Mouse (Mus musculus): ENCODE measurements around the gene Ddc. TPM values are rescaled to one million over a fixed set of nuclear protein-coding genes. Genes with fewer than 3 reads are reported as not detected.

Ddc gene
- total RNA-seq, 2 experiments from 2014 or later: not detected

DNA sequence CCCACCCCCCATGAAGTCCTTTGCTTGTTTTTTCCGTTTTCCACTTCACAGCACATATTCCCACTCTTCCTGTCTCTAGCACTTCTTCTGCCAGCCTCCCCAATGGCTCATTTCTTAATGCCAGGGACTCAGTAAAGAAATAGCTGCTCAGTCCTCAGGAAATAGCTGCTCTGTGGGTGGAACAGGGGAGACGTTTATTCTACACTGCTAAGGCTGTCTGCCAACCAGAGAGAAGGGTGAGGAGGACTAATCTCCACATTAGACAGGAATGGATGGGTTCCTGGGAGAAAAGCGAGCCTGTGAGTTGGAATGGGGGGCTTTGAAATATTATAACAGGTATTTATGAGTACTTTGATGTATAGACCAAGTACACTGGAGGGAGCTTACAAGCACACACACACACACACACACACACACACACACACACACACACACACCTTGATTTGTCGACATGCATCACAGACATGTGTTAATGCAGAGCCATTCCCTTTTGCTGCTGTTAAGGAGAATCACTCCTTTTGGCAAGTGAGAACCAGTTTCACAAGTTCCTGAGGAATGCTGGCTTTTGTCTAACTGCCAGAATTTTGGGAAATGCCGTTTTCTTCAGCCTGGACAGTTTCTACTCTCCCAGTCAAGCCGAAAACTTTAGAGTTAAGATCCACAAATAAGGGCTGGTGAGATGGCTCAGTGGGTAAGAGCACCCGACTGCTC is 9.9 kb upstream of the Ddc start:
- no peak for ATAC-seq (replicated peaks; ENCODE audit: low FRiP score, poor library complexity, severe bottlenecking)

DNA sequence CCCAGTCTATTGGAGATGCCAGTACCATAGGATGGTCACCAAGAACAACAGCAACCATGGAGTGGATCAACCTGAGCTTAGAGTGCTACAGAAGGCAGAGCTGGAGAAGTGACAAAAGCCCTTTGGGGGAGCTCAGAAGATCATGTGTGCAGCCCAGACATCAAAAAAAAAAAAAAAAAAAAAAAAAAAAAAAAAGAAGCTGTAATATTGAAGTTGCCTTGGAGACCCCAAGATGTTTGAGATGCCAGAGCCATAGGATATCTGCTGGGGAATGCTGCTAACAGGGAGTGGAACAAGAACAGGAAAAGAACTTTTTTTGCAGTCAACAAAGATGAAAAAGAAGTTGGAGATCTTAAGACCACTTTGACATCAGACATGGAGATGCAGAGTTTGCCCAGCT is 7.6 kb upstream of the Ddc start:
- ATAC-seq (replicated peaks; ENCODE audit: low FRiP score, poor library complexity, severe bottlenecking): no peak

DNA sequence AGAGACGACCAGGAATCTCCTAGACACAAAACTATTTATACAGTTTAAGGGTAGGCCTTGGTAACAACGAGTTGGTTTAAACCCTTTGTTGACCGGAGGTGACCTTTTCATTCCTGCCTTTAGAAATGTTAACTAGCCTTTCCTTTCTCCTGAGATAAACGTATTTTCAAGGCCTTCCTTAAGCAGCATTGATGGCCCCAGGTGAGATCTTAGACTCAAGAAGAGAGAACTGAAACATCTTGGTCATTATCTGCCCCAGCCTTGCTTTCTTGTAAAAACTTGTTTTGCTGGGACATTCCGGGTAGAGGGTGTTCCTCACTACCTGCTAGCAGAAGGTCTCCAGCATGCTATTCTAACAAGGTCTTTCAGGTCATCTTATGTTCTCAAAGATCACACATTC is 7.1 kb upstream of the Ddc start:
- no peak for ATAC-seq (replicated peaks; ENCODE audit: low FRiP score, poor library complexity, severe bottlenecking)

DNA sequence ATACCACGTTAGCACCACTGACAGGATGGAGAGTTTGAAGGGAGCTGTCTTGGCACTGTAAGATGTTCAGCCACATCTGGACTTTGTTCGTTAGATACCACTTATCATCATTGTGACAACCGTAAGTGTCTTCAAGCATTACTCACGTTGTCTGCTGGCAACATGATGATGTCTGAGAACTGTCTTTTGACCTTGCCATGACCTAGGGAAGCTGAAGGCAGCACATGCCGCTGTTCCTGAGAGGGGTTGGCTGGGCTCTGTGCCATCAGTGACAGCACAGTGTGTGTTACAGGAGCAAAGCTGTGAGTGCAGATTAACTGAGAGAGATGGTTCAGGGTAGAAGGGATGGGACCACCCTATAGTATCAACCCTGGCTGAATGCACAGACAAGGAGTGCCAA is 3.6 kb upstream of the Ddc start:
- ATAC-seq (replicated peaks; ENCODE audit: low FRiP score, poor library complexity, severe bottlenecking): no peak

DNA sequence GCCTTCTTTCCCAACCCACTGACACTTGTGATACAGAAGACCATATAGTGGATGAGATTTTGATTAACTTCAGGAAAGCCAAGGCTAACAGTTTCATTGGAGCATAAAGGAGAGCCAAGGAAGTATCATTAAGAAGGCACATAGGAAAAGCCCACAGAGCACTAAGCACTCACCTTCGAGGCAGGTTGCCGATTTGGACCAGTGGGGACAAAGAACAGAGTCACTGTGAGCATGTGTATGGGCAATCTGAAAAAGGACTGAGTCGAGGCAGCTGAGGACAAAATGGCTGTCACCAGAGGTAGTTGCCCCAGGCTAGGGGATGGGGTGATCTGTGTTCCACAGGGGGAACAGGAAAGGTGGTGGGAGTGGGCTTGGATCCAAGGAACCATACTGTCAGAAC is 552 bp upstream of the Ddc start:
- no peak for ATAC-seq (replicated peaks; ENCODE audit: low FRiP score, poor library complexity, severe bottlenecking)

DNA sequence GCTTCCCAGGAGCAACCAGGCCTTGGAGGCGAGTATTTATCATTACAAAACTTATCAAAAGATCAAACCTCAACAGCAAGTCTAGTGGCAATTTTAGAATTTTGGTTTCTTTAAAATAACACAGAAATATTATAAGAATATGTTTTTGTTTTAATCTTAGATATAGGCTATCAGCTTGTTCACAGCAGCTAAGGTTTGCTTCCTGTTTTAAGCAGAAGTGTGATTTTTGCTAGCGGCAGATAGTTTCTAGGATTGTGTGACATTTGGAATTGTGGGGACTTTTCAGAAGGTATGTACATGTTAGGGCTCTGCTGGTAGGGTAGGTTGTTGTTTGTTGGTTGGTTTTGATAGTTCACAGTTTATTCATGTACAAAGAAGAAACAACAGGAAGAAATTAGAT is 2.5 kb downstream of the Ddc start:
- no peak for ATAC-seq (replicated peaks; ENCODE audit: low FRiP score, poor library complexity, severe bottlenecking)

DNA sequence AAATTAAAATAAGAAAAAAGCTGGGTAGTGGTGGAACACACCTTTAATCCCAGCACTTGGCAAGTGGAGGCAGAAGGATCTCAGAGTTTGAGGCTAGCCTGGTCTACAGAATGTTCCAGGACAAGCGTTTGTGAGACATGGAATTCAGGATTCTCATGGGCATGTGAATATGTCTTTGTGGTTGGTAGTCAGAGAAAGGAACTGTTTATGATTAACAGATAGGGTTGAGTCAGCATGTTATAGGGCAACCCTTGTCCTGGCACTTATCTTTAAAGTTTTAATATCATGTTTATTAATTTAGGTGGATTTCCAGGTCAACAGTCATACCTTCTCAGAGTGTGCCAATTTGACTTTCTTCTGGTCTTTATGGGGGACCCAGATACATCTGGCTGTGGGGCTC is 4.2 kb downstream of the Ddc start:
- ATAC-seq (replicated peaks; ENCODE audit: low FRiP score, poor library complexity, severe bottlenecking): no peak

DNA sequence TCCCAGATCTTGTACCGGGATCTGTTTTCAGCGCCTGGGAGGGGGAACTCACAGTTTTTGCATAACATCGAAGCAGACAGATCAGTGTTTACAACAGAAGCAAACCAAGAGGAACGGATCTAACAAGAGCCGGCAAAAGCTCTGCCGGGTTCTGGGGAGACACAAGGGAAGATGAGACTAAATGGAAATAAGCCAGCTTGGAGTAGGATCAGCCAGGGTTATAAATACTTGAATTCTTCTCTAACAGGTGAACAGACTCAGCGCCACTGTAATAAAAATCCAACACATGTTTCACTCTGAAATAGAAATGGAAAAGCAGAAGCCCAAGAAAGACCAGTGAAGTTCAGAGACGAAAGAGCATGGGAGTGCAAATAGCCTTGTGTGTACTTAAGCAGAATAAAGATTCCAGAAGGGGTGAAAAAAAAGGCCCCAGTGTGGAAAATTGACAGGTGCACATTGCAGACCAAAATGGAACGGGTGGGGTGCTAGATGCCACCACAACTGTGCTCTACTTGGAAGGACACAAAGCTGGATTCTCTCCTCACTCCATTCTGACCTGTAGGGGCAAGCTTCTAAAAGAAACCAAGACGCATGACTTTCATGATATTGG is 4.8 kb downstream of the Ddc start:
- no peak for ATAC-seq (replicated peaks; ENCODE audit: low FRiP score, poor library complexity, severe bottlenecking)

DNA sequence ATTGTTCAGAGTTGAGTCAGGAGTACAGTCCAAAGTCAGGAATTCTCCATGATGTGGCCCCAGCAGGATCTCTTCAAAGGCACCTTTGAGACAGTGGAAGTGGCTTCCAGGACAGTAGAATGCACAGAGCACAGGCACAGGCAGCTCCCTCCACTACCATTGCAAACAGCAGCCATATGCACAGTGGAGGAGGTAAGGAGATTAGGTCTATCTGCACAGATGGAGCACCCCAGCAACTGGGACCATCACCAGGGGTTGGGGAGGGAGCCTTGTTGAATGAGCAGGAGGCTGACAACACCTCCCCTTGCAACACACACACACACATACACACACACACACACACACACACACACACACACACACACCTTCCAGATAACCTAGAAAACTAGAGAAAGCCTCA is 6.1 kb downstream of the Ddc start:
- no peak for ATAC-seq (replicated peaks; ENCODE audit: low FRiP score, poor library complexity, severe bottlenecking)

DNA sequence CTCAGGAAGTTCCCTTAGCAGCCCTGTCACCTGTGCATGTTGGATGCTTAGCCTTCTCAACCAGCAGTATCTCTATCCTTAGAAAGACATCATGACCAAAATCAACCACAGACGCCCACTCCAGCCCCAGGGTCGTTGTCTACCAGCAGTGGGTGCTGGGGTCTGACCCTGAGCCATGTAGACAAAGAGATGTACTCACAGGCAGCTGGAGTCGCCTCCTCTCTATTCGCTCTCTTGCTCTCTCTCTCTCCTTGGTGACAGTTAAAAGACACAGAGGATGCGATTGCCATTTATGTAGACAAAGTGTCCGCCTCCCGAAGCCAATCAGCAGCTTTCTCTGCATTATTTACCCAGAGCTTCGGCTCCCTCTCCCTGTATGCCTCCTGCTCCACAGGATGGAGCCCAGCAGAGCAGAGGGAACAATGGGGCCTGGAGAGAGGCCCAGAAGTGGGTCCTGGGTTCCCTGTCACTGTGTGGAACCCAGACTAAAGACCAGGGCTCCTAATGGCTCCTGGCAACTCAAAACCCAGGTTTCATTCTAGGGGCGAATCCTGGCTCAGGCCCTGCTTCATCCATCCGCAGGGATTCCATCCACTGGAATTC is 7.7 kb downstream of the Ddc start:
- ATAC-seq (replicated peaks; ENCODE audit: low FRiP score, poor library complexity, severe bottlenecking): no peak

DNA sequence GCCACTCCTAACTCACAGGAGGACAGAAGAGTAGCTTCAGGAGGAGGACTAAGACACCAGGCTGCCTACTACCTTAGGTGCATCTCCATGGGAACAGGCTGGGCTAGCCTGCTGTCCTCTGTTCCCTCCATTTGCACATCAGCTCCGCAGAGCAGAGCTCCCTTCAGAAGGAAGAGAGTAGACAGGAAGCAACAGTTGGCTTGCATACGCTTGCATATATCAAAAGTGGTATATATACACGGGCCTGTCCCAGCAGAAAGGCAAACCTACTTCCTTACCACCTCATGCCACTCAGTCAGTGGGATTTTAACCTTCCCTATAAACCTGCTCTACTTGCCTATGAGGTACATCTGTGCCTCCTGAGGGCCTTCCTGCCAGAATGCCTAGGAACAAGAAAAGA is 9.2 kb downstream of the Ddc start:
- ATAC-seq (replicated peaks; ENCODE audit: low FRiP score, poor library complexity, severe bottlenecking): no peak

DNA sequence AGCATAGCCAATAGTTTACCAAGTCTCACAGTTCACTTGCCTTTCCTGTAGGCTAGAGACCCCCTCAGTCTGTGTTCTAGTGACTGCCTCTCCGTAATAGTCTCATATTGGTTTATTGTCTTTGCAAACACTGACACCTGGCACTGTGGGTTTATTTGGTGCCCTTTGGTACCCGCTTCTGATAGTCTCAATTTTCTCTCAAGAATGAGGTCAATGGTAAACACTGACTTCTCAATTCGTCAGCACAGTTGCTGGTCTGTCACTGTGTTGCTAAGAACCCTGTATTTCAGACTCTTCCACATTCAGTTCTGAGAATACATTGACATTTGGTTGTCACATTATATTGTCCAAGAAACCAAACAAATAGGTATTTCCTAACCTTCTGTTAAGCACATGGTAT is 9.9 kb downstream of the Ddc start:
- ATAC-seq (replicated peaks; ENCODE audit: low FRiP score, poor library complexity, severe bottlenecking): no peak

DNA sequence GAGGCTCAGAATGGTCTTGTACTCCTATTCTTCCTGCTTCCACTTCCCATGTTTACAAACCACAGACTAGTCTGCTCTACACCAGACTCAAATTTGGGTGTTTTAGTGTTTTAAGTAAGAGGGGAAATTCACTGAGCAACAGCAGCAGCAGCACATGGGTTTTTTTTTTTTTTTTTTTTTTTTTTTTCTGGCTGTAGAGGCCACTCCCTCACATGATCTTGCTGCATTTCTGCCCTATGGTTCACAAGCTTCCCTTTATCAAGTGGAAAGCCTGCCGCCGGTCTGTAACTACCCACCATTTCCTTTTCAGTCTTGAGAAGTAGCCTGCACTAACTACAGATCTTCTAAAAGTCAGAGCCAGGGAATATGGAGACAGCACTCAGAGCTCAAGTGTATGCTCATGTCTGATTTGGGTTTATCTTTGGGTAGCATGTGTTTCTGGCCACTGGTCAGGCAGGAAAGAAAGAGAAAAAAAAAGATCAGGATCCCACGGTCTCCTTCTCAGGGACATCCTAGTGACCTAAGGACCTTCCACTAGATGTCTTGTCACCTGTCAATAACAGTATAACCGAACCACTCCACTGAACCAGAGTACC is 11.4 kb downstream of the Ddc start:
- no peak for ATAC-seq (replicated peaks; ENCODE audit: low FRiP score, poor library complexity, severe bottlenecking)

DNA sequence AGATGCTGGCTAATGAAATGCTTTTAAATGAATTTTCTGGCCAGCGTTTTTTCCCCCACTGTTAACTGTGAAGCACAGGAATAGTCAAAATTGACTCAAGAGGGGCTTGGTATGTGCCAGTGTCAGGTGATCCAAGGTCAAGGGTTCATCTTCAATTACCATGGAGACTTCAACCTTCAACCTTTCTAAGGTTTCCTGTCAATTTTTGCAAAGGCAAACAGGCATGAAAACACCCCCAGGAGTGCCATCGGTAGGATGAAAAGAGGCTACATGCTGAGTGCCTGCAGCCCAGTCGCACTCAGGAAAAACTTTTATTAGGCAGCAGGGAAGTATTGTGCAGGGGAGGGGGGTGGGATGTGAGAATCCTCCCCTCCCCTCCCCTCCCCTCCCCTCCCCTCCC is 12.0 kb downstream of the Ddc start:
- no peak for ATAC-seq (replicated peaks; ENCODE audit: low FRiP score, poor library complexity, severe bottlenecking)

DNA sequence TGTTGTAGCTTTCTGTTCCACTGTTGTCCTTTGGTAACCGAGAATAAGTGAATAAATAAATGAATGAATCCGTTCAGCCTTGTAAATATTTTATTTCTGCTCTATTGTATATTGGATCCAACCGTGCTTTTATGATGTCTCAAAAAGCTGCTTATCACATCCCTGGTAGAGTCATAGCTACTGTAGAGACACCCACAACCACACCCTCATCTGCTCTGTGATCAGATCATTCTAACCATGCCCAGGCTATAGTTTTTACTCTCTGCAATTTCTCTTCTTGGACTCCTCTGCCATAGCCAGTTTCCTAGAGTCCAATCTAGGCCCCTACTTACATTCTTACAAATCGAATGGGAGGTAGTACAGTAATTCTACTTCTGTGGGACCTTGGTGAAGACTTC is 12.7 kb downstream of the Ddc start:
- no peak for ATAC-seq (replicated peaks; ENCODE audit: low FRiP score, poor library complexity, severe bottlenecking)

DNA sequence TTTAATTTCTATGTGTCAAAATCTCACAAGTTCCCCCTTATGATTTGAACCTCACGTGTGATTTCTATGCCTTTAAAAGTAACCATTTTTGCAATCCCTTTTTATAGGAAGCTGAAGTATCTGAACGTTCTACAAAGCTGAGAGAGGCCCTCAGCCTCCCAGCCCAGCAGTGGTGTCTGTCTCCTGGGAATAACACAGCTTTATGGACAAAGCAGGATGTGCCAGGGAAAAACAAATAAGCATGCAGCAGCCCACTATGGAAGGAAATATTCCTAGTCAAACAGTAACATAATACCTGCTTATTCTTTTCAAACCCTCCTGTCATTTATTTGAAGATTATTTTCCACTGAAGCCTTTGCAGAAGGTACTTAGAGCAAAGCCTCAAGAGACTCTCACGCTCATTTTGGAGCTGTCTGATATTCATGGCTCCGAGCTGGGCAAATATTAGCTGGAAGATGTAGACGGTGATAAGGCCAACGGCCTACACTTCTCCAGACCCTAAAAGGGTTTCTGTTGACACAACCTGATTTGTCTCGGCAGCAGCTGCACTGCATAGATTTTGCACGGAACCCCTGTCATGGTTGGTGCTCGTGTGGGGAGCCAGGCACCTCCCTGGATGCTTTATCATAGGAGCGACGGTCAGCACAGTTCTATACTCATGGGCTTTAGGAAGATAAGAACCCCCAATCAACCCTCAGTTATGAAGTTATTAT is 13.3 kb downstream of the Ddc start:
- ATAC-seq (replicated peaks; ENCODE audit: low FRiP score, poor library complexity, severe bottlenecking): 0 out of 2 replicates have a peak, but pooled peaks have one; percentile 23

DNA sequence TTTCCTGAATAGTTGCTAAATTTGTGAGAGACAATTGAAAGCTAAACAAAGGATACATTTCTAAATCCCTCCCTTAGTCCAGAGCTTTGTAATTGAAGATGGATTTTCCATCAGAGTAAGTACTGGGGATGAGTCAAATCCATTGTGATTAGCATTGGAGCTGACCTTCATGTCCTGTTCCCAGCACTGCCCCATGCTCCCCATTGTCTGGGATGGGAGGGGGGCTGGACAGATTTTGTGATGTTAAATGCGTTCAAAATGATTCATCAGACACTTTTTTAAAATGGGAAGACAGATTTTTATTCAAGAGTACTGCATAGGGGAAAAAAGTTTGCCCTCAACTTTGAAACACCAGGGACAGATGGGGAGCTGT is 16.2 kb downstream of the Ddc start:
- no peak for ATAC-seq (replicated peaks; ENCODE audit: low FRiP score, poor library complexity, severe bottlenecking)

DNA sequence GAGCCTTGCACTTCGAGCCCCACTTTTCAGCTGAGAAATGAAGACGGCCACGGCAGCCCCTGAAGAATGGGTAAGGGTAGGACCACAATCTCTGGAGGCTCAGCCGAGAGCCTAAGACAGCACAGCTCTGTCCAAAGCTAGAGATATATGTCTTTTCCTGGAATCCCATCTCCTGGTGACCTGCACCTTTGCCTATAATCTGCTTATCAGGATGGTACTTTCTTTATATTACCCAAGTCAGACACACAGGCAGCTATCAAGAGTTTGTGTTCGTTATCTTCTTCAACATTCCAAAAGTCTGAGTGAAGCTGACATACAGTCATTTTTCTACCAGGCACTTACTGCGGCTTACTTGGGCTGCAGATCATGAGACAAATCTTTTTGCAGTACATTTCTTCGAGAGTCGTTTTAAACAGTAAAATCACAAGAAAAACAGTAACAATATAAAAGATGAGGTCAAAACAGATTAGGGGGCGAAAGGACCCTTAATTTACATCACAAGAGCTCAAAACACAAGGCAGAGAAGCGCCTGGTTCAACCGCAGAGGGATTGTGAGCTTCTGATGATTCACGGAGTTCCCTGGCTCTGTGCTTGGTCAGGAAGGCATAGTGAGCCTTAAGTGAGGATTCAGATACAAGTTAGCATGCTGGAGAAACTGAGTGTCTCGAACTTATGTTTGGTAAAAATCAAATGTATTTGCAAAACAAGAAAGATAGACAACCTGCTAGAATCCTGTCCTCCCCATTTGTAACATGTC is 16.7 kb downstream of the Ddc start:
- ATAC-seq (replicated peaks; ENCODE audit: low FRiP score, poor library complexity, severe bottlenecking): no peak

DNA sequence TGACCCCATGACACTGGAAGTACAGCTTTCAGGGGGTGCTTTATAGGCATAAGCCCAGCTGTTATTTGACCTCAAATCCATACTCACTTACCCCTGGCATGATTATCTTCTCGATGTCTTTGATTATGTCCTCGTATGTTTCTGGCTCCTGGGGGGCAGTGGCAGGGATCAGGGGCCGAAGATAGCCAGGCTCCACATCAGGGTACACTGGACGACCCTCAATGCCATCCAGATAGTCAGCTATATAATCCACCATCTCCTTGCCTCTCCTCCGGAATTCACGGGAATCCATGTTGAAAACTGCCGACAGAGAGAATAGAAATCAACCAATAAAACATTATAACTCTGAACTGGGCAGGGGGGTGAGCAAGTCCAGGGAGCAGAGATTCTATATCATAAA is 17.6 kb downstream of the Ddc start:
- no peak for ATAC-seq (replicated peaks; ENCODE audit: low FRiP score, poor library complexity, severe bottlenecking)

DNA sequence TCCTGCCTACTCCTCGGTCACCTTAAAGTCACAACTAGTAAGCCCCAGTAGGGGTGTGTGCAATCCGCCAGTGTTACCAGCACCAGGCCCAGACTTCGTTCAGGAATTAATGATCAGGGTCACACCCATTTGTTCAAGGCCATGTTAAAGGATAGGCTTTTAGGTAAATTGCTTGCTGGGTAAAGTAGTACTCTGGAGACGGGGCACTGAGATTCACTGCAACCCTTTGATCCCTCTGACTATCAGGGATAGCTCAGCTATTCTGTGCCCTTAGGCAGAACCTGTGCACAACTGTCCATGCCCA is 18.3 kb downstream of the Ddc start:
- ATAC-seq (replicated peaks; ENCODE audit: low FRiP score, poor library complexity, severe bottlenecking): no peak

Measured in erythroblast, adult 5-6 weeks (primary cell).